Mouse (Mus musculus) embryo, embryonic 10.5 days (tissue): Measurements from ENCODE around the gene Kmt2a.

ENCODE experiments used
- DNase-seq: peaks from one replicate; pipeline ENCODE4 v3.0.0-alpha.2; 2015; ENCODE audit warnings: low spot score

Kmt2a gene

DNA sequence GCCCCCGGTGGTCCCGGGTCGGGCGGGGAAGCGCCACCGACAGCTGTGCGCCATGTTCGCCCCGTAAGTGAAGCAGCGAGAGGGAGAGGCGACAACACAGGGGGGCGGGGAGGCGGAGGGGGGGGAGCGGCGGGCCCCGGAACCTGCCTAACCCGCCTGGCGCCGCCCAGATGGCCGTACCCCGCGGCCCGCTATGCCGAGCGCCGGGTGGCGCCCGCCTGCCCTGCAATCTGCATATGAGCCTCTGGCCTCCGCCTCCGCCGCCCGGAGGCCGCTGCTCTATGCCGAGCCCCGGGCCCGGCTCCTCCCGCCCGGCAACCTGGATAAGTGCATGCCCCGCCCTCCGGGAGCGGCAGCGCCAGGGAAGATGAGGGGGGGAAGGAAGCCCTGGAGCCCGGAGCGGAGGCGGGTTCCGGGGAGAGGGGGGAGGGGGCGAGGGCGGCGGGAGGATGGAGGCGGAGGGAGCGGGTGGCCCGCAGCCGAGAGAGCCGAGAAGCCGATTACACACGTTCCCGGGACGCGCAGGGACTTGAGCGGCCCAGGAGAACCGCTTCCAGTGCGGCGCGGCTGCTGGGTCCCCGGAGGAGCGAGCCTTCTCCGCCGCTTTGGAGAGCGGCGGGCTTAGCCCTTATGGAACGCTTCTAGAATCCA, at the start of gene Kmt2a:
Kmt2a (minus strand) TSS at position 76 of the 651 bp plus-strand sequence.
- peak; percentile 94 for DNase-seq

- no peak for DNase-seq
Measured at GRCm38 (mm10) chr9:44921543-44921942, 40.4 kb upstream of the Kmt2a start.

GRCm38 (mm10) chr9:44921123-44921468, 40.0 kb upstream of the Kmt2a start:
- no peak for DNase-seq

DNA sequence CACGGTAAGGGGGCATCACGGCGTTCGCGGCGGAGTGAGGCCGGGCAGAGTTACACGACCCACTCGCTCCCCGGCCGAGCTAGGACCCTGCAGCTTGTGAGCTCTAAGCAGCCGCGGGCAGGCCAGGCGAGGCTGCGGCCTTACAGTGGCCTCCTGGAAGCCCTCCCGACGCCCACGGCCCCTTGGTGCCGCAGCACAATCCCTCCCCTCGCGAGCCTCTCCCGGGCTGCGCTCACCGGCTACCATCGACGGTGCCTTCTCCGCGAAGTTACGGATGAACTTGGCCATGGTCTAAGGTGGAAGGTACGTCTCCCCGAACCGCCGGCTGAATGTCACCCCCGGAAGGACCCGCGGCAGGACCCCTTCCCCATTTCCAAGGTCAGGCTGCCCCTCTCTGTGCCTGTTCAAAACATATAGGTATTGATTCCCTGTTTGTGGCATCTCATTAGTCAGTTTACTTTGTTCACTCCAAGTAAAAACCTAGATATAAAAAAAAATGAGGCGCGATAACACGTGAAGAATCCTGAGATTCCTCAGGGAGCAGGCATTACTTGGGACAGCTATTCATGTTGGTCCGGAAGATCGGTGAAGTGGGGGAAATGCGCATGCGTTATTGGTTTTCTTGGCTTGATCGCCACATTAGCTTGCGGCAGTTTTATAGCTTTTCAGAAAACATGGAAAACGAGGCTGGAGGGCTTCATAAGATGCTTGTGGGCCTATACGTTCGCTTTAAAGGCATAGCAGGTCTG, 39.5 kb upstream of the Kmt2a start, which contains the start of gene Atp5l:
Atp5l (minus strand) TSS at position 369 of the 749 bp plus-strand sequence.
- DNase-seq: peak; percentile 97

DNA sequence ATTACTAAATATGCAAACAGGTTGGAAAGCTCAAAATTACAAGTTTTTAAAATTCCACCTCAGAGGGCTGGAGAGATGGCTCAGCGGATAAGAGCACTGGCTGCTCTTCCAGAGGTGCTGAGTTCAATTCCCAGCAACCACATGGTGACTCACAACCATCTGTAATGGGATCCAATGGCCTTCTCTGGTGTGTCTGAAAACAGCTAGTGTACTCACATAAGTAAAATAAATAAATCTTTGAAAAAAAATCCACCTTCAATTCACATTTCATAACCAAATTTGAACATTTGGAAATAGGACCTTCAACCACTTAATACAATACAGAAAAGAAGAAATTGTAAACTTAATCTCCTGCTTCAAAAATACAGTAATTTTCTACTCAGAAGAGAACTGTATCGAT, 38.5 kb upstream of the Kmt2a start:
- no peak for DNase-seq

DNA sequence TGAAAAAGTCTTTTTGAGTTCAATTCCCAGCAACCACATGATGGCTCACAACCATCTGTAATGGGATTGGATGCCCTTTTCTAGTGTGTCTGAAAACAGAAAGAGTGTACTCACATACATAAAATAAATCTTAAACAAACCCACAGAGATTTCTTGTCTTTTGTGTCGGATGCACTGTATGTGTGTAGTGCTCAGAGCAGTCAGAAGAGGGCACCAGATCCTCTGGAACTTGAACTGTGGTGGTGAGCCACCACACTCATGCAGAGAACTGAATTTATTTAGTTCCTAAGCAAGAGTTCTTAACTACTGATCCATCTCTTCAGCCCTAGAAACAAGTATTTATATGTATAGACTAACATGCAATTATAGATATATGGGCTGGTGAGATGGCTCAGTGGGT, 35.1 kb upstream of the Kmt2a start:
- peak; percentile 55 for DNase-seq

GRCm38 (mm10) chr9:44914706-44915105, 33.6 kb upstream of the Kmt2a start:
- DNase-seq: no peak

DNA sequence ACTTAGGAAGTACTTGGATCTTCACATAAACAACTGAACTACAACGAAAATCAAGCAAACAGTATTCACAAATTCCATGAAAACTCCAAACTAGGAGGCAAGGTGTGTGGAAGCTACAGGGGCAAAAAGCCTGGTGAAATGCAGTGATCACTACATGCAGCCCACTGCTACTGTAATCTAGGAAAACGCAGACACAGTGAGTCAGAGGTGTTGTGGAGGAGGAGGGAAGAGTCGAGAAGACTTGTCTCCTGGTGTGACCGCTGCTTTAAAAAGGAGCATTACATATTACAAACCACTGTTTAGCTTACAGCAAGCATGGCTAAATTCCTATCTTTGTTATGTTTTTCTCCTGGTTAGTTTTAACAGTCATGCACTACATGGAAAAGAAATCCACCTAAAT, 30.3 kb upstream of the Kmt2a start:
- no peak for DNase-seq

- DNase-seq: no peak
Measured at GRCm38 (mm10) chr9:44905620-44906019, 24.5 kb upstream of the Kmt2a start.

DNA sequence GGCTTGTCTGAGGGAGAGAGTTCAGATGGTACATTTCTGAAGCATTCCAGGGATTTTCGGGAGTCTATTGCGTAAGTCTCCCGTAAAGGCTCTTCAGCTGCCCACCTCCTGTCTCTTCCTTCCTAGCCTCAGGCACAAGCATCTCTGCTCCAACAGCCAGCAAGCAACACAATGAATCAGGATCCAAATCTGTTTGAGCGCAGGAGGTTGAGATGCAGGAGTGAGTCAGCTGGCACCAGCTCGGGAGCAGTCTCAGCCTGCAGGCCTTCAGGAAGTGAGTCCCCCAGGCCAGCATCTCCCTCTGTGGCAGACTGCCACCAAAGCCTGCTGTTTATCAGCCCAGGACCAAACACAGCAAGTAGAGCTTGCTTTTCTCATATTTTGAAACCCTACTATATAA, 23.9 kb upstream of the Kmt2a start:
- DNase-seq: no peak

- DNase-seq: no peak
Measured at GRCm38 (mm10) chr9:44903856-44904255, 22.8 kb upstream of the Kmt2a start.

DNA sequence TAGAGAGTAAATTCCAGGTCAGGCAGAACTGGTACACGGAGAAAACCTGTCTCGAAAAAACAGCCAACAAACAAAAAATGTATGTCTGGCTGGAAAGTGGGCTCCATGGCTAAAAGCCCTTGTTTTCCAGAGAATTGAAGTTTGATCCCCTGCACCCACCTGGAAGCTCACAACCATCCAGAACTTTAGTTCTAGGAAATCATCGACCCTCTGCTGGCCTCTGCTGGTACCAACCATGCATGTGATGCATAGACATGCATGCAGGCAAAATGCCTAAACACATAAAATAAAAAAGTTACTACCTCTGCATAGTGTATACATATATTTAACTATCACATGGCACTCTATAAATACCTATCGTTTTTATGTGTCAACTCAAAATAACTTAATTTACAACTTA, 19.3 kb upstream of the Kmt2a start:
- peak; percentile 21 for DNase-seq

DNA sequence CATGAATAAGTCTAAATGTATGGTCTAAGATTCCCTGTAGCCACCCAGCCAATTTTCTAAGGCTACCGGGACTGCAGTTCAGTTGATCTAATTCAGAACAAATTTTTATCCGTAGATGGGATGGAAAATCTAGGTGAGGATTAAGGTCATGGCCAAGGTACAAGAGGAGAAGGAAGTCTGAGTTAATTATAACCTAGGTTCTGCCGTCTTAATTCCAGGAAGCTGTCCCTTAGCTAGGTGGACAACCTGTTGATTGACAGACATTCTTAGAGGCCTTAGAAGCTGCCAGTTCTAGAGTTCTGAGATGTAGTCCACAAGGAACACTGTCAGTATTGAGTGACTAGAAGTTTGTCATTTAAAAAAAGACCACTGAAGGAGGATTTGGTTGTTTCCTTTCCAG, 18.6 kb upstream of the Kmt2a start:
- DNase-seq: no peak

- DNase-seq: no peak
Measured at GRCm38 (mm10) chr9:44897024-44897423, 15.9 kb upstream of the Kmt2a start.

- DNase-seq: no peak
Measured at GRCm38 (mm10) chr9:44892664-44893063, 11.6 kb upstream of the Kmt2a start.

- no peak for DNase-seq
Measured at GRCm38 (mm10) chr9:44891210-44891609, 10.1 kb upstream of the Kmt2a start.

DNA sequence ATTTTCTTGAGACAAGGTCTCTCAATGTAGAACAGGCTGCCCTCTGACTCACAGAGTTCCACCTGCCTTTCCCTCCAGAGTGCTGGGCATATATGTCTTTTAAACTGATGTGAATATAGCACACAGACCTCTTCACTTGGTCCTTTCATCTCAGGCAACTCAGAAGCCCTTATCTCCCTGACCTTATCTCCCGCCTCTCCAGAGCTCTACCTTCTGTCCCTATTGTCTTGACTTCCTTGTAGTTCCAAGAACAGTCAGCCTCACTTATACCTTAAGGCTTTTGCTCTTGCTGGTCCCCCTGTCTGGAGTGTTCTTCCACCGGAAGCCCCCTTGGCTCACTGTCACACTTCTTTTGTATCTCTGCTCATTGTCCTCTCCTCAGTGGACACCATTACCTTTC, 9.0 kb upstream of the Kmt2a start:
- DNase-seq: no peak

DNA sequence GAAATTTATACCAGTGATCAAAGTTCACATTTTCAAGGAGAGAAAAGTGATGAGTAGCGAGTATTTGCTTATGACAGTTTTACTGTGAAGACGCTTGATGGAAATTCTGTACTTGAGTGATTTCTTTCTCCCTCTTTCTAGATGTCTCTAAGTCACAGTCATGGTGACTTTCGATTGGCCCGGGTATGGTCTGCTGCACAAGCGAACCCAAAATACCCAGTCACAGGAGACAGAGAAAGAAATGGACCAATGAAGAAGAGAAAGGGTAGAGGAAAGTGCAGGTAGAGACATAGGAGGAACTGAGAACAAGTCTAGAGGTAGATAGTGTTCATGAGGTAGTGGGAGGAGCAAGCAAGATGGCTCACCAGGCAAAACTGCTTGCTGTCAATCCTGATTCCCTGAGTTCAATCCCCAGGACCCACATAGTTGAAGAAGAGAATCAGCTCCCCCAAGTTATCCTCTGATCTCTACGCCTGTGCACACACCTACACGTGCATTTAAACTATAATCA, 7.1 kb upstream of the Kmt2a start:
- DNase-seq: no peak

- DNase-seq: peak; percentile 63
Measured at GRCm38 (mm10) chr9:44882981-44883569, 2.0 kb upstream of the Kmt2a start.

GRCm38 (mm10) chr9:44882436-44882980, 1.4 kb upstream of the Kmt2a start:
- peak; percentile 81 for DNase-seq

DNA sequence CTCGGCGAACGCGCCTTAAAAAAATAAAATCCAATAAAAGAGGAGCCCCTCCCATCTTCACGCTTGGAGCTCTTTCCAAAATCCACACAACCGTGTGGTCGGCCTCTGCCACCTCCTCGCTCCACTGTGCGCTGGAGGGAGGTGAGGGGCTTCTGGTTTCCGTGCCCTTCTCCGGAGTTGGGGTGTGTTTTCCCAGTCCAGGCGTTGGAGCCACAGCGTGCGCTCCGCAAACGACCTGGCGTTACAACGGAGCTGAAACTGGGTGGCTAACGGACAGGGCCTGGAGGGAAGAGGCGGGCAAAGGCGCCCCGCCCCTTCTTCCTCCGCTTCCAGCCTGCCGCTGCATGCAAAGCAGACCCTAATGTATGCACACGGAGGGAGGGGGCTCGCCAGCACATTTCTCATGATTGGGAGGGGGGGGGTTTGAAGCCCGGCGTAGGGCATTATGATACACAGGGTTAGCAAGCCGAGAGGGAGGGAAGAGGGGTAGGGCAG, 892 bp upstream of the Kmt2a start:
- peak; percentile 94 for DNase-seq

- peak; percentile 59 for DNase-seq
Measured at GRCm38 (mm10) chr9:44880309-44881081, 601 bp downstream of the Kmt2a start.
